Mouse (Mus musculus): Measurements from ENCODE around the gene Adad2. TPM values are rescaled to one million over a fixed set of nuclear protein-coding genes. Genes with fewer than 3 reads are reported as not detected.
A peak's percentile ranks its signal among the peaks of the same experiment; 100 is the strongest.

Adad2 gene
- polyA plus RNA-seq, 1 experiment from 2014 or later: not detected

GRCm38 (mm10) chr8:119641058-119641457, 28.5 kb downstream of the Adad2 start:
- Histone ChIP-seq H3K36me3 (ENCODE audit: control insufficient read depth, insufficient read depth) (no peaks in the 10 kb centered on the region), H3K9ac (ENCODE audit: low read depth, low read length) (no peak overlapping the region), H3K4me3 (ENCODE audit: low read depth, low read length) (no peak overlapping the region), H3K4me2 (ENCODE audit: low read depth, low read length) (no peak overlapping the region), H3K9me3 (replicated peaks; ENCODE audit: control insufficient read depth, low read length) (no peaks in the 10 kb centered on the region), H3K4me1 (ENCODE audit: control insufficient read depth, low read depth, low read length) (no peaks in the 10 kb centered on the region), H3K27me3 (ENCODE audit: control insufficient read depth, insufficient read depth, low read depth, low read length) (no peaks in the 10 kb centered on the region), H3K27ac (ENCODE audit: low read length) (no peak overlapping the region)
- 53% methylated on average over 5 of the region's 5 CpGs for WGBS (ENCODE audit: insufficient replicate concordance)
- ATAC-seq (ENCODE audit: low read depth): no peak

GRCm38 (mm10) chr8:119642960-119643359, 30.4 kb downstream of the Adad2 start:
- H3K9ac ChIP-seq (ENCODE audit: low read depth, low read length): no peak overlapping the region
- WGBS (ENCODE audit: insufficient replicate concordance): 76% methylated on average over 1 of the region's 1 CpGs
- H3K4me3 ChIP-seq (ENCODE audit: low read depth, low read length): no peak overlapping the region
- no peak for ATAC-seq (ENCODE audit: low read depth)
- H3K4me2 ChIP-seq (ENCODE audit: low read depth, low read length): no peak overlapping the region
- no peak overlapping the region for H3K27ac ChIP-seq (ENCODE audit: low read length)
- no peaks in the 10 kb centered on the region for H3K36me3 ChIP-seq (ENCODE audit: control insufficient read depth, insufficient read depth)
- H3K9me3 ChIP-seq (replicated peaks; ENCODE audit: control insufficient read depth, low read length): no peaks in the 10 kb centered on the region
- no peaks in the 10 kb centered on the region for H3K27me3 ChIP-seq (ENCODE audit: control insufficient read depth, insufficient read depth, low read depth, low read length)
- H3K4me1 ChIP-seq (ENCODE audit: control insufficient read depth, low read depth, low read length): no peaks in the 10 kb centered on the region

GRCm38 (mm10) chr8:119644429-119644960, 31.9 kb downstream of the Adad2 start:
- H3K4me3 ChIP-seq (ENCODE audit: low read depth, low read length): no peak overlapping the region
- no peaks in the 10 kb centered on the region for H3K9me3 ChIP-seq (replicated peaks; ENCODE audit: control insufficient read depth, low read length)
- H3K27me3 ChIP-seq (ENCODE audit: control insufficient read depth, insufficient read depth, low read depth, low read length): no peaks in the 10 kb centered on the region
- no peaks in the 10 kb centered on the region for H3K36me3 ChIP-seq (ENCODE audit: control insufficient read depth, insufficient read depth)
- H3K27ac ChIP-seq (ENCODE audit: low read length): no peak overlapping the region
- no peak for ATAC-seq (ENCODE audit: low read depth)
- 77% methylated on average over 17 of the region's 17 CpGs for WGBS (ENCODE audit: insufficient replicate concordance)
- H3K9ac ChIP-seq (ENCODE audit: low read depth, low read length): no peak overlapping the region
- no peak overlapping the region for H3K4me2 ChIP-seq (ENCODE audit: low read depth, low read length)
- H3K4me1 ChIP-seq (ENCODE audit: control insufficient read depth, low read depth, low read length): no peaks in the 10 kb centered on the region

- no peak overlapping the region for H3K4me3 ChIP-seq (ENCODE audit: low read depth, low read length)
- no peaks in the 10 kb centered on the region for H3K4me1 ChIP-seq (ENCODE audit: control insufficient read depth, low read depth, low read length)
- H3K27ac ChIP-seq (ENCODE audit: low read length): no peak overlapping the region
- 63% methylated on average over 18 of the region's 18 CpGs for WGBS (ENCODE audit: insufficient replicate concordance)
- H3K9me3 ChIP-seq (replicated peaks; ENCODE audit: control insufficient read depth, low read length): no peaks in the 10 kb centered on the region
- H3K27me3 ChIP-seq (ENCODE audit: control insufficient read depth, insufficient read depth, low read depth, low read length): no peaks in the 10 kb centered on the region
- no peak for ATAC-seq (ENCODE audit: low read depth)
- H3K9ac ChIP-seq (ENCODE audit: low read depth, low read length): no peak overlapping the region
- H3K36me3 ChIP-seq (ENCODE audit: control insufficient read depth, insufficient read depth): no peaks in the 10 kb centered on the region
- no peak overlapping the region for H3K4me2 ChIP-seq (ENCODE audit: low read depth, low read length)
These were observed 32.5 kb downstream of the Adad2 start for GRCm38 (mm10) chr8:119644981-119645597.

DNA sequence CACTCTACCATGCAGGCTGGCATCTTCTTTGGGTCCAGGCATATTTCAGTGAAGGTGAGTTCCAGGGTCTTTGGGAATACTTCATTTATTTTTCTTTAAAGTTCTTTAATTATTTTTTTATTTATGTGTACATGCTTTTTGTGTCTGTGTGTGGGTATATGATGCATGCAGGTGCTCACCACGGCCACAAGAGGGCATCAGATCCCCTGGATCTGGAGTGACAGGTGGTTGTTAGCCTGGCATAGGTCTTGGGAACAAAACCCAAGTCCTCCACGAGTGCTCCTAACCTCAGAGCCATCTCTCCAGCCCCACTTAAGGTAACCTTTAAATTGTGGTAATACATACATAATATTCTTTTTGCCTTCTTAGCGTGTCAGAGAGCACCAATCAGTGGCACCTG, 33.6 kb downstream of the Adad2 start:
- H3K27ac ChIP-seq (ENCODE audit: low read length): no peak overlapping the region
- ATAC-seq (ENCODE audit: low read depth): no peak

DNA sequence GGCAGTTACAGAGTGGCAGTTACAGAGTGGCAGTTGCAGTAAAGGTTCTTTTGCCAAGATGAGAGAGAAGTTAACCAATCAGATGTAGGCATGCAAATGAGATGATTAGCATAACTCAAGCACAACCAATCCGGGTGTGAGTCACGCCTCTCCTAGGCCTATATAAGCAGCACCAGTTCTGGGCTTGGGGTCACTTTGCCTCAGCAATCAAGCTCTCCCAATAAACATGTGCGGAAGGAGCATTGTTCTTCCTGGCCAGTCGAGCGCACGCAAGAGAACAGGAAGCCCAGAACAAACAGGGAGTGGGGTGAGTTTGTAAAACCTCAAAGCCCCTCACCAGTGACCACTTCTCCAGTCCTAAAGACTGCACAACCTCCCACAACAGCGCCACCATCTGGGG, 34.3 kb downstream of the Adad2 start:
- no peak for ATAC-seq (ENCODE audit: low read depth)
- Histone ChIP-seq H3K9ac (ENCODE audit: low read depth, low read length) (no peak overlapping the region), H3K27ac (ENCODE audit: low read length) (no peak overlapping the region), H3K4me3 (ENCODE audit: low read depth, low read length) (no peak overlapping the region), H3K27me3 (ENCODE audit: control insufficient read depth, insufficient read depth, low read depth, low read length) (no peaks in the 10 kb centered on the region), H3K36me3 (ENCODE audit: control insufficient read depth, insufficient read depth) (no peaks in the 10 kb centered on the region), H3K9me3 (replicated peaks; ENCODE audit: control insufficient read depth, low read length) (no peaks in the 10 kb centered on the region), H3K4me1 (ENCODE audit: control insufficient read depth, low read depth, low read length) (no peaks in the 10 kb centered on the region), H3K4me2 (ENCODE audit: low read depth, low read length) (no peak overlapping the region)
- 61% methylated on average over 7 of the region's 7 CpGs for WGBS (ENCODE audit: insufficient replicate concordance)

More for the DNA sequence above, 33.6 kb downstream of the Adad2 start:
- Histone ChIP-seq H3K9ac (ENCODE audit: low read depth, low read length) (no peak overlapping the region), H3K4me1 (ENCODE audit: control insufficient read depth, low read depth, low read length) (no peaks in the 10 kb centered on the region), H3K36me3 (ENCODE audit: control insufficient read depth, insufficient read depth) (no peaks in the 10 kb centered on the region), H3K4me2 (ENCODE audit: low read depth, low read length) (no peak overlapping the region), H3K4me3 (ENCODE audit: low read depth, low read length) (no peak overlapping the region), H3K27me3 (ENCODE audit: control insufficient read depth, insufficient read depth, low read depth, low read length) (no peaks in the 10 kb centered on the region), H3K9me3 (replicated peaks; ENCODE audit: control insufficient read depth, low read length) (no peaks in the 10 kb centered on the region)
- WGBS (ENCODE audit: insufficient replicate concordance): 51% methylated on average over 3 of the region's 3 CpGs

GRCm38 (mm10) chr8:119651324-119651723, 38.8 kb downstream of the Adad2 start:
- no peaks in the 10 kb centered on the region for H3K27me3 ChIP-seq (ENCODE audit: control insufficient read depth, insufficient read depth, low read depth, low read length)
- no peak overlapping the region for H3K9ac ChIP-seq (ENCODE audit: low read depth, low read length)
- no peak overlapping the region for H3K4me3 ChIP-seq (ENCODE audit: low read depth, low read length)
- no peaks in the 10 kb centered on the region for H3K36me3 ChIP-seq (ENCODE audit: control insufficient read depth, insufficient read depth)
- H3K9me3 ChIP-seq (replicated peaks; ENCODE audit: control insufficient read depth, low read length): no peaks in the 10 kb centered on the region
- H3K27ac ChIP-seq (ENCODE audit: low read length): no peak overlapping the region
- WGBS (ENCODE audit: insufficient replicate concordance): 41% methylated on average over 2 of the region's 2 CpGs
- H3K4me2 ChIP-seq (ENCODE audit: low read depth, low read length): no peak overlapping the region
- ATAC-seq (ENCODE audit: low read depth): no peak
- H3K4me1 ChIP-seq (ENCODE audit: control insufficient read depth, low read depth, low read length): no peaks in the 10 kb centered on the region

- H3K27ac ChIP-seq (ENCODE audit: low read length): no peak overlapping the region
- H3K4me3 ChIP-seq (ENCODE audit: low read depth, low read length): no peak overlapping the region
- no peaks in the 10 kb centered on the region for H3K27me3 ChIP-seq (ENCODE audit: control insufficient read depth, insufficient read depth, low read depth, low read length)
- H3K9ac ChIP-seq (ENCODE audit: low read depth, low read length): no peak overlapping the region
- H3K4me2 ChIP-seq (ENCODE audit: low read depth, low read length): no peak overlapping the region
- ATAC-seq (ENCODE audit: low read depth): no peak
- WGBS (ENCODE audit: insufficient replicate concordance): 46% methylated on average over 5 of the region's 5 CpGs
- H3K36me3 ChIP-seq (ENCODE audit: control insufficient read depth, insufficient read depth): no peaks in the 10 kb centered on the region
- H3K9me3 ChIP-seq (replicated peaks; ENCODE audit: control insufficient read depth, low read length): no peaks in the 10 kb centered on the region
- H3K4me1 ChIP-seq (ENCODE audit: control insufficient read depth, low read depth, low read length): no peaks in the 10 kb centered on the region
These were observed 44.3 kb downstream of the Adad2 start for GRCm38 (mm10) chr8:119656709-119657464.

DNA sequence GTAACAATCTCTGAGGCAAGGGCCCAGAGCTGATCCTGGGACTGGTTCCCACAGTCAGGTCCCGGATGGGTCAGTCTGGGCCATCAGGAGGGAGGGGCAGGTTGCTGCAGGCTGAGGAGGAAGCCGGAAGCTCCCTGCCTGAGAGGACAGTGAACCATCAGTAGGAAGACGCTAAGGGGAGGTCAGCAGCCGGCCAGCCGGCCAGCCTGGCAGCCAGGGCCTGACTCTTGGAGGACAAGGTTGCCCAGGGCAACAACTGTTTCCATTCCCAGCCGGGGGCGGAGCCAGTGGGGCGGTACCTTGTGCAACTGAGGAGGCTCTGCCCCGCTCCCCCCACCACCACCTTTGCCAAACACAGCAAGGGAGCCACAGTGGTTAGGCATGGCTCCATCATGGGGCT, 48.5 kb downstream of the Adad2 start:
- Histone ChIP-seq H3K9ac (ENCODE audit: low read depth, low read length) (no peak overlapping the region), H3K4me3 (ENCODE audit: low read depth, low read length) (no peak overlapping the region), H3K4me2 (ENCODE audit: low read depth, low read length) (no peak overlapping the region), H3K36me3 (ENCODE audit: control insufficient read depth, insufficient read depth) (no peaks in the 10 kb centered on the region), H3K4me1 (ENCODE audit: control insufficient read depth, low read depth, low read length) (no peaks in the 10 kb centered on the region), H3K9me3 (replicated peaks; ENCODE audit: control insufficient read depth, low read length) (no peaks in the 10 kb centered on the region), H3K27me3 (ENCODE audit: control insufficient read depth, insufficient read depth, low read depth, low read length) (no peaks in the 10 kb centered on the region), H3K27ac (ENCODE audit: low read length) (no peak overlapping the region)
- 28% methylated on average over 9 of the region's 9 CpGs for WGBS (ENCODE audit: insufficient replicate concordance)
- peak; percentile 41 for ATAC-seq (ENCODE audit: low read depth)
